Mouse (Mus musculus) lung, adult 2 months (tissue): Measurements from ENCODE around the gene Ntpcr. TPM values are rescaled to one million over a fixed set of nuclear protein-coding genes. Genes with fewer than 3 reads are reported as not detected.
A peak's percentile ranks its signal among the peaks of the same experiment; 100 is the strongest.

Experiments used
- DNase-seq: peaks from one replicate; pipeline ENCODE4 v3.0.0; 2022
- H3K4me1 ChIP-seq: fragments of 200-500 bp; 2 replicates; pipeline ENCODE4 v1.6.1; 2011; ENCODE audit warnings: low read length; ENCODE audit not compliant: control insufficient read depth, insufficient read depth
- H3K4me3 ChIP-seq: fragments of 200-500 bp; replicated peaks from 2 replicates; pipeline ENCODE3; 2011; ENCODE audit warnings: low read depth, mild to moderate bottlenecking, control low read depth, low read length; ENCODE audit errors: extremely low read depth
- CTCF ChIP-seq: fragments of 200-500 bp; IDR thresholded peaks from 2 replicates; pipeline ENCODE4 v1.5.1; 2011; ENCODE audit warnings: mild to moderate bottlenecking, low read length, control low read depth; ENCODE audit not compliant: insufficient read depth
- POLR2A ChIP-seq: fragments of 200-500 bp; IDR thresholded peaks from 2 replicates; pipeline ENCODE4 v1.6.1; 2011; ENCODE audit warnings: low read depth, mild to moderate bottlenecking, control low read depth, low read length, borderline replicate concordance; ENCODE audit errors: extremely low read depth
- WGBS: fragments of 180-500 bp; shearing (Covaris S2); methylation state at CpG from one replicate; pipeline ENCODE4 v1.1.7; 2018; 5-methylcytosine and 5-hydroxymethylcytosine counted together
- polyA plus RNA-seq: library from polyadenylated mRNA; depleted of rRNA; stranded (reverse); fragments of >200 nt; gene quantifications from 2 replicates; pipeline ENCODE4 v1.2.3, GENCODE M21; 2012

The Ntpcr gene
- polyA plus RNA-seq, 1 experiment, result 15.9 TPM

DNA sequence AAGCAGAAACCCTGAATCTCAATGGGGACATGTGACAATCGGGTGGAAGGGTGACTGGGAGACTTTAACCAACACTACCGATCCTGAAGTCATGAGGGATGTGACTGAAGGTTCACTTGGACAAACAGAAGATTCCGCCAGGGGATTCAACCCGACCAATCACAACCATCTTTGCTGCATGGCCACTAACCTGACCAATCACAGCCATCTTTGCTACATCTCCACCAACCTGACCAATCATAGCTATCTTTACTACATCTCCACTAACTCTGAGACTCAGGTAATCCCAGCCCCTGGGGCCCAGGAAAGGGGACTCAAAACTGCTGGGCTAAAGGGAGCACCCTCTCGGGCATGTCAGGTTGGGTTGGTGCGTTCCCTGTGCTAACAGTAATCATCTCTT lies 6.3 kb upstream of the Ntpcr start:
- TF ChIP-seq POLR2A (no peak), CTCF (no peak)
- WGBS, result 94% methylated on average over 6 of the region's 6 CpGs
- no peaks in the 10 kb centered on the region for H3K4me1 ChIP-seq
- DNase-seq, result no peak
- no peak overlapping the region for H3K4me3 ChIP-seq

DNA sequence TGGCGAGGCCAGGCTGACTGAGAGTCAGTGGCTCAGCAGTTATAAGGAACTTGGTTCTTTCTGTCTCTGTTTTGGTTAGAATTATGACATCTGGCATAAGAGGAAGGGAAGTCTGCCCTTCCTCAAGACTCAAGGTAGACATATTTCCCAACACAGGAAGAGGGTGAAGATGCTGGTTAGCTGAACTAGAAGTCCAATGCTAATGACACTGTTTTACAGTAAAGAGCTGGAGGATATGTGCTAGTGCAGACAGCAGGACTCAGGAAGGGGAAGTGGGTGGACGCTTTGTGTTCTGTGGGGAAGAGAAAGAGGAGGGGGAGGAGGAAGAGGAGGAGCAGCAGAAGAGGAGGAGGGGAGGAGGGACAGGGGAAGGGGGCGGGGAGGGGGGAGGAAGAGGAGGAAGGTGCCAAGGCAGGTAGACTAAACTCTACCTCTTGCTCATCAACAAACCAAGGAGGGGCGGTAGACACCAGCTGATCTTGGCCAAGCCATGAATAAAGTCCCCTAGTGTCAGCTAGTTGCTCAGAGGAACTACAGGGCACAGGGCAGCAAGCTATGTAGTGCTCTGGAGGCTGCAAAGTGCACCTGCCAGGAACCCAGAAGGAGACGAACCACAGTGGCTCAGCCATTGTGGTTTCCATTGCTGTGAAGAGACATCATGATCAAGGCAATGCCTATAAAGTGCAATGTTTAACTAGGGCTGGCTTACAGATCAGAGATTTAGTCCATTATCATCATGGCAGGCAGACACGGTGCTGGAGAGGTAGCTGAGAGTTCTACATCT lies 4.5 kb upstream of the Ntpcr start:
- TF ChIP-seq CTCF (no peak), POLR2A (no peak)
- H3K4me1 ChIP-seq, result no peaks in the 10 kb centered on the region
- no peak overlapping the region for H3K4me3 ChIP-seq
- WGBS, result 51% methylated on average over 6 of the region's 6 CpGs
- DNase-seq, result no peak

DNA sequence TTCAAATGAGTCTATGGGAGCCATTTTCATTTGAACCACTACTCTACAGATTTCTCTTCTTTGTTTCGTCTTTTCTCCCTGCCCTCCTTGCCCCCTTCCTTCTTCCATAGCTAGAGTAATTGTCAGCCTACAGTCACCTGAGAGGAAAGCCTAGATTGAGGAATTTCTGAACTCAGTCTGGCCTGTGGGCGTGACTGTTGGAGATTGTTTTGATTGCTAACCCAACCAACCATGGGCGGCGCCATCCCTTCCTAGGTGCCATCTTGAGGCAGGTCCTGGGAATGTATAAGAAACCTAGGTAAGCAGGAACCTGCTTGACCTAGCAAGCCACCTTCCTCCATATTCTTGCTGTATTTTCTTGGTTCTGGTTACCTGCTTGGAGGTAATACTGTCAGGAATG lies 3.6 kb upstream of the Ntpcr start:
- no peaks in the 10 kb centered on the region for H3K4me1 ChIP-seq
- DNase-seq, result no peak
- TF ChIP-seq POLR2A (no peak), CTCF (no peak)
- no peak overlapping the region for H3K4me3 ChIP-seq
- WGBS, result 96% methylated on average over 4 of the region's 4 CpGs

- 64% methylated on average over 5 of the region's 5 CpGs for whole genome bisulfite sequencing
- no peak for DNase-seq
- no peak overlapping the region for H3K4me3 ChIP-seq
- no peaks in the 10 kb centered on the region for H3K4me1 ChIP-seq
- no peak for TF ChIP-seq POLR2A
- TF ChIP-seq CTCF, result no peak
Measured at GRCm38 (mm10) chr8:125726986-125727385, 2.8 kb upstream of the Ntpcr start.

GRCm38 (mm10) chr8:125727797-125728196 lies 2.0 kb upstream of the Ntpcr start:
- DNase-seq, result peak; percentile 24
- no peaks in the 10 kb centered on the region for H3K4me1 ChIP-seq
- no peak overlapping the region for H3K4me3 ChIP-seq
- TF ChIP-seq CTCF (no peak), POLR2A (no peak)
- 63% methylated on average over 8 of the region's 8 CpGs for WGBS

DNA sequence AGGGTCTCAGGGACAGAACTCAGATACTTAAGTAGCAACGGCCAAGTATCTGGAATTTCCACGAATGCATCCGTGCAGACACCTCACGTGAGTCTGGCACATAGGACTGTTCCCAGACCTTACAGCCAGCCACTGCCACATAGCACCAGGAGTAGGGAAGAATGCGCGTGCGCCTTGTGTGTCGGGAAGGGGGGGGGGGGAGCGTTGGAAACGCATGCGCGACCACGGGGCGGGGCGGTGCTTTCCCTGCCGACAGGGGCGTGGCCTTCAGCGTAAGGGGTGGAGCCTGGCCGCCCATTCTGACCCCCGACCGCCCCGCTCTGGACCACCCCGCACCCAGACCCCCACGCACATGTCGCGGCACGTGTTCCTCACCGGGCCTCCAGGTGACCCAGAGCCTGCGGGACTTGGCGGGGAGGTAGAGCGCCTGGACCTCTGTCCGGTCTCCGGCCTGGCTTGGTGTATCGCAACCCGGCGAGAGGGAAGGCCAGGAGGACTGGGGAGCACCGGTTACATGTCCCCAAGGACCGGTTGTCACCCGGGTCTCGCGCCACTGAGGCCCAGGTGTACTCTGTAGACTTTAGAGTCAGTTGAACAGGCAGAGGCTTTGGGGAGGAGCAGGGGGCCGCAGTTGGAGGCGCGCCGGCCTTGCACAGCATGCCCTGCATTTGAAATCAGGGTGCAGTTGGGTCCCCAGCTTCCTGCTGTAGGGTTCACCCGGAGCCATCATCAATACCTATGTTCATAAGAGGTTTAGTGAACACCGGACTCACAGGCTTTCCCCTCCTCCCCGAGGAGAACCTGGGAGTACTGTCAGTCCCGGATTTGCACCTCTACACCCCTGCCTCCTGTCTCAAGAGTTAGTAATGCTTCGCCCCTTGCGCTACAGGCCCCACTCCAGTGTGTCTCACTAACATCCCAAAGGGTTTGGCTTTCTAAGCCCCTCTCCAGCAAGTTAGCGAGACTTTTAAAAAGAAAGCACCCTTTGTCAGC lies 4.5 kb downstream of the Ntpcr start:
- Histone ChIP-seq H3K4me3 (peak overlapping the region; percentile 93), H3K4me1 (0 out of 2 replicates have a peak, but pooled peaks cover 2% of the 10 kb centered on the region)
- TF ChIP-seq CTCF (no peak), POLR2A (peak; percentile 50; the same call in 1 of the 2 replicates)
- peak; percentile 93 for DNase-seq
- 6% methylated on average over 52 of the region's 52 CpGs for WGBS

- no peak overlapping the region for H3K4me3 ChIP-seq
- TF ChIP-seq POLR2A (no peak), CTCF (no peak)
- 97% methylated on average over 4 of the region's 4 CpGs for WGBS
- H3K4me1 ChIP-seq, result peaks cover 2% of the 10 kb centered on the region
- DNase-seq, result no peak
Measured at GRCm38 (mm10) chr8:125738956-125739355, 9.2 kb downstream of the Ntpcr start.

- DNase-seq, result no peak
- H3K4me1 ChIP-seq, result peaks cover 2% of the 10 kb centered on the region
- no peak overlapping the region for H3K4me3 ChIP-seq
- 88% methylated on average over 10 of the region's 10 CpGs for WGBS
- TF ChIP-seq CTCF, result no peak
Measured at GRCm38 (mm10) chr8:125740655-125741054, 10.9 kb downstream of the Ntpcr start.

GRCm38 (mm10) chr8:125741377-125741776 lies 11.6 kb downstream of the Ntpcr start:
- TF ChIP-seq CTCF (no peak), POLR2A (no peak)
- WGBS, result 64% methylated on average over 5 of the region's 5 CpGs
- Histone ChIP-seq H3K4me1 (peaks cover 2% of the 10 kb centered on the region), H3K4me3 (no peak overlapping the region)
- DNase-seq, result no peak

DNA sequence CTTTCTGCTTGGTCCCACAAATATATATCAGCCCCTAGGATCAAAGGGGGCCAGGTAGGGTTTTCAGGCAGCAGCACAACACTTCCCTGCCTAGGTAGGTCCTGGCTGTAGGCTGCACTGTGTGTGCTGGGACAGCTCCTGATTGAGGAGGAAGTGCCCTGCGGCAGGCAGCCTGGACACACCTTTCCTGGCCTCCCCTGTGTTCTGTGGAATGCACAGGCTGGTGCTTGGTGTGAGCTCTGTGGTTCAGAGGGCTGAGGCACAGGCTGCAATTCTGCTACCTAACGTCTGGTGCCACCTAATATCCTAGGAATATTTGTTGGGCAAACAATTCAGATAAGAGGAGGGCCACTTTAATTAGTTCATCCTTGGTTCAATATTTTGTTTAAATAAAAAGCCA lies 12.1 kb downstream of the Ntpcr start:
- no peak for TF ChIP-seq CTCF
- peak; percentile 21; the same call in 1 of the 2 replicates for TF ChIP-seq POLR2A
- DNase-seq, result peak; percentile 30
- no peak overlapping the region for H3K4me3 ChIP-seq
- WGBS, result 41% methylated on average over 2 of the region's 2 CpGs
- H3K4me1 ChIP-seq, result peaks cover 2% of the 10 kb centered on the region
